Mouse (Mus musculus) megakaryocyte-erythroid progenitor cell, adult 5-6 weeks (primary cell): ENCODE results near the gene Ispd. TPM values are rescaled to one million over a fixed set of nuclear protein-coding genes. Genes with fewer than 3 reads are reported as not detected.

Experiments used
- total RNA-seq, 2 experiments: library from RNA; stranded (forward) in 1 of 2; stranded (reverse) in 1 of 2; fragments of 200-1000, 215-1000 nt in 1 of 2; fragments of >200 nt in 1 of 2; fragmentation: Nextera tagmentation in 1 of 2; gene quantifications; 2 replicates each; pipeline ENCODE4 v1.2.3; 2014 to 2017

Ispd gene
- total RNA-seq, 2 experiments from 2014 or later, result 3.8 to 9.4 TPM

Other genes starting within 250 kb of the Ispd start
- gene Ankmy2, start 224.3 kb upstream of the Ispd start, total RNA-seq (2014; fragmentation: Nextera tagmentation), result 18.5 and 29.4 TPM in 2 replicates
- gene Ankmy2, start 224.3 kb upstream of the Ispd start, total RNA-seq (2017), result 24.8 and 26.8 TPM in 2 replicates
- gene Bzw2, start 223.4 kb upstream of the Ispd start, total RNA-seq (2014; fragmentation: Nextera tagmentation), result 108 and 137 TPM in 2 replicates
- 121 and 132 TPM in 2 replicates for gene Bzw2, start 223.4 kb upstream of the Ispd start, total RNA-seq (2017)
- gene Lrrc72, start 128.1 kb upstream of the Ispd start, total RNA-seq (2014; fragmentation: Nextera tagmentation), result not detected in 2 replicates
- not detected in 2 replicates for gene Lrrc72, start 128.1 kb upstream of the Ispd start, total RNA-seq (2017)
- not detected in 2 replicates for gene Sostdc1, start 67.3 kb upstream of the Ispd start, total RNA-seq (2014; fragmentation: Nextera tagmentation)
- gene Sostdc1, start 67.3 kb upstream of the Ispd start, total RNA-seq (2017), result not detected in 2 replicates
- 1.9 TPM in 1 of 2 replicates, not detected in the other for gene D630036H23Rik, start 731 bp downstream of the Ispd start, total RNA-seq (2014; fragmentation: Nextera tagmentation)
- not detected in 2 replicates for gene D630036H23Rik, start 731 bp downstream of the Ispd start, total RNA-seq (2017)